Mouse (Mus musculus): ENCODE data around the gene Ap3m1. TPM values are rescaled to one million over a fixed set of nuclear protein-coding genes. Genes with fewer than 3 reads are reported as not detected.
A peak's percentile ranks its signal among the peaks of the same experiment; 100 is the strongest.

Ap3m1 gene
- polyA plus RNA-seq, 1 experiment from 2014 or later = 43.4 TPM

- H3K9ac ChIP-seq = no peak overlapping the region
- no peaks in the 10 kb centered on the region for H3K9me3 ChIP-seq (replicated peaks)
- no peak overlapping the region for H3K4me3 ChIP-seq
- 0 out of 2 replicates have a peak, but pooled peaks cover 5% of the 10 kb centered on the region for H3K36me3 ChIP-seq
- H3K27me3 ChIP-seq (replicated peaks) = no peaks in the 10 kb centered on the region
- ATAC-seq = no peak
- no peak overlapping the region for H3K27ac ChIP-seq
- no peak overlapping the region for H3K4me2 ChIP-seq
- 29% methylated on average over 1 of the region's 1 CpGs for WGBS (ENCODE audit: insufficient replicate concordance)
- H3K4me1 ChIP-seq = peaks cover 58% of the 10 kb centered on the region
These were observed 12.0 kb upstream of the Ap3m1 start for GRCm38 (mm10) chr14:21064321-21064720.

- Histone ChIP-seq H3K27me3 (replicated peaks) (no peaks in the 10 kb centered on the region), H3K36me3 (0 out of 2 replicates have a peak, but pooled peaks cover under 1% of the 10 kb centered on the region), H3K9me3 (replicated peaks) (no peaks in the 10 kb centered on the region), H3K9ac (0 out of 2 replicates have a peak overlapping the region, but pooled peaks have one; percentile 17), H3K4me2 (peak overlapping the region; percentile 31), H3K4me1 (peaks cover 61% of the 10 kb centered on the region), H3K27ac (peak overlapping the region; percentile 59), H3K4me3 (no peak overlapping the region)
- ATAC-seq = peak; percentile 56; the same call in 1 of the 2 replicates
- 45% methylated on average over 5 of the region's 5 CpGs for WGBS (ENCODE audit: insufficient replicate concordance)
These were observed 10.6 kb upstream of the Ap3m1 start for GRCm38 (mm10) chr14:21062766-21063513.

- WGBS (ENCODE audit: insufficient replicate concordance) = 66% methylated on average over 2 of the region's 2 CpGs
- Histone ChIP-seq H3K27ac (no peak overlapping the region), H3K4me3 (no peak overlapping the region), H3K4me2 (no peak overlapping the region), H3K4me1 (peaks cover 48% of the 10 kb centered on the region), H3K9me3 (replicated peaks) (no peaks in the 10 kb centered on the region), H3K27me3 (replicated peaks) (no peaks in the 10 kb centered on the region), H3K9ac (no peak overlapping the region), H3K36me3 (peaks cover 18% of the 10 kb centered on the region)
- ATAC-seq = no peak
These were observed 6.7 kb upstream of the Ap3m1 start for GRCm38 (mm10) chr14:21058972-21059371.

- peaks cover 21% of the 10 kb centered on the region for H3K36me3 ChIP-seq
- H3K27me3 ChIP-seq (replicated peaks) = no peaks in the 10 kb centered on the region
- H3K9ac ChIP-seq = peak overlapping the region; percentile 88; the same call in 1 of the 2 replicates
- no peak for ATAC-seq
- H3K4me2 ChIP-seq = peak overlapping the region; percentile 89
- no peak overlapping the region for H3K27ac ChIP-seq
- H3K4me3 ChIP-seq = peak overlapping the region; percentile 93
- peaks cover 6% of the 10 kb centered on the region; the same call in 1 of the 2 replicates for H3K9me3 ChIP-seq (replicated peaks)
- H3K4me1 ChIP-seq = peaks cover 31% of the 10 kb centered on the region
- 51% methylated on average over 7 of the region's 7 CpGs for WGBS (ENCODE audit: insufficient replicate concordance)
These were observed 1.3 kb upstream of the Ap3m1 start for GRCm38 (mm10) chr14:21053586-21053985.

DNA sequence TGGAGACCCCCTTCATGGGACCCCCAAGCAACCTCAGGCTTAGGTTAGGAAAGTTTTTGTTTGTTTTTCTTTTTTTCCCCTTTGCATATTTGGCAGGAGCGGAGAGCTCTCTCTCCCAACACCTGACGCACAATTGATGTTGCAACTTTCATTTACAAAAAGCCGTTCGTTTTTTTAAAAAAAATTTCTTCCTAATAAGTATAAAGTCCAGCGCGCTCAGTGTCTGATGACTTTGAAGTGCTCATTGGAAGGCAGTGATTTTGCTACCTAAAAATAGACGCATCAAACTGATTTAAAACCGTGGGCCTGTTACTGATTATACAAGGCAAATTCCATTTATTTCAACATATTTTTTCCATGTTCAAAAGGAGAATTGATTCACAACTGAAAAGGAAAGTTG lies 843 bp upstream of the Ap3m1 start:
- Histone ChIP-seq H3K4me1 (peaks cover 32% of the 10 kb centered on the region), H3K9ac (peak overlapping the region; percentile 88), H3K4me3 (peak overlapping the region; percentile 93), H3K36me3 (peaks cover 21% of the 10 kb centered on the region), H3K9me3 (replicated peaks) (peaks cover 6% of the 10 kb centered on the region; the same call in 1 of the 2 replicates), H3K27me3 (replicated peaks) (no peaks in the 10 kb centered on the region), H3K4me2 (peak overlapping the region; percentile 89), H3K27ac (peak overlapping the region; percentile 91)
- 7% methylated on average over 8 of the region's 8 CpGs for WGBS (ENCODE audit: insufficient replicate concordance)
- no peak for ATAC-seq

DNA sequence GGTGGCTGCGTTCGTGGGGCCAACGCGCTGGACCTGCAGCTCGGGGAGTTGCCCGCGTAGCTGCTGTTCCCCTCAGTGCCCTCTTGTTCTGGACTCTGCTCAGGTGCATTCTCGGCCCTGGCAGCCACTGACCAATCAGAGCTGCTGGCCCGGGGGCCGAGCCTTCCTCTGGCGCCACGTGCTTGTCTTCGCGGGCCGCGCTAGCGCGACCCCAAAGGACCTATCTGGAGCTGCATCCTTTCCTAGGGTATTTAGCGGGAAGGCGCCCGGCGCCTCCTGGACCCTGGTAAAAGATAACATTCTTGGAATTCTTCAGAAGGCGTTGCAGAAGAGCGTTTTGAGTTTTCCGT lies 448 bp upstream of the Ap3m1 start:
- H3K9me3 ChIP-seq (replicated peaks) = peaks cover 6% of the 10 kb centered on the region; the same call in 1 of the 2 replicates
- H3K9ac ChIP-seq = peak overlapping the region; percentile 88
- peaks cover 36% of the 10 kb centered on the region for H3K4me1 ChIP-seq
- H3K27ac ChIP-seq = peak overlapping the region; percentile 91
- peak overlapping the region; percentile 89 for H3K4me2 ChIP-seq
- peak overlapping the region; percentile 93 for H3K4me3 ChIP-seq
- peak; percentile 59 for ATAC-seq
- H3K27me3 ChIP-seq (replicated peaks) = no peaks in the 10 kb centered on the region
- under 1% methylated on average over 25 of the region's 25 CpGs for WGBS (ENCODE audit: insufficient replicate concordance)
- H3K36me3 ChIP-seq = peaks cover 21% of the 10 kb centered on the region

GRCm38 (mm10) chr14:21051380-21052111 lies 762 bp downstream of the Ap3m1 start:
- H3K9me3 ChIP-seq (replicated peaks) = peaks cover 6% of the 10 kb centered on the region; the same call in 1 of the 2 replicates
- H3K27me3 ChIP-seq (replicated peaks) = no peaks in the 10 kb centered on the region
- H3K4me3 ChIP-seq = peak overlapping the region; percentile 93
- H3K9ac ChIP-seq = peak overlapping the region; percentile 88
- H3K4me1 ChIP-seq = peaks cover 35% of the 10 kb centered on the region
- H3K36me3 ChIP-seq = peaks cover 15% of the 10 kb centered on the region
- 6% methylated on average over 28 of the region's 28 CpGs for WGBS (ENCODE audit: insufficient replicate concordance)
- peak; percentile 35 for ATAC-seq
- H3K27ac ChIP-seq = peak overlapping the region; percentile 91
- peak overlapping the region; percentile 89 for H3K4me2 ChIP-seq

- Histone ChIP-seq H3K4me3 (peak overlapping the region; percentile 93), H3K9me3 (replicated peaks) (peaks cover 6% of the 10 kb centered on the region; the same call in 1 of the 2 replicates), H3K4me2 (peak overlapping the region; percentile 89), H3K4me1 (peaks cover 35% of the 10 kb centered on the region), H3K27me3 (replicated peaks) (no peaks in the 10 kb centered on the region), H3K36me3 (peaks cover 14% of the 10 kb centered on the region; the same call in 1 of the 2 replicates), H3K9ac (no peak overlapping the region), H3K27ac (no peak overlapping the region)
- ATAC-seq = no peak
- WGBS (ENCODE audit: insufficient replicate concordance) = 58% methylated on average over 3 of the region's 3 CpGs
These were observed 1.6 kb downstream of the Ap3m1 start for GRCm38 (mm10) chr14:21050734-21051133.

GRCm38 (mm10) chr14:21048879-21049278 lies 3.4 kb downstream of the Ap3m1 start:
- ATAC-seq = no peak
- H3K9ac ChIP-seq = no peak overlapping the region
- H3K4me1 ChIP-seq = peaks cover 28% of the 10 kb centered on the region
- H3K27ac ChIP-seq = no peak overlapping the region
- H3K36me3 ChIP-seq = peaks cover 21% of the 10 kb centered on the region
- H3K27me3 ChIP-seq (replicated peaks) = no peaks in the 10 kb centered on the region
- H3K4me3 ChIP-seq = no peak overlapping the region
- peaks cover 6% of the 10 kb centered on the region; the same call in 1 of the 2 replicates for H3K9me3 ChIP-seq (replicated peaks)
- H3K4me2 ChIP-seq = no peak overlapping the region

- ATAC-seq = no peak
- Histone ChIP-seq H3K9me3 (replicated peaks) (peaks cover 6% of the 10 kb centered on the region; the same call in 1 of the 2 replicates), H3K36me3 (peaks cover 24% of the 10 kb centered on the region), H3K4me2 (no peak overlapping the region), H3K4me1 (peaks cover 17% of the 10 kb centered on the region), H3K9ac (no peak overlapping the region), H3K27me3 (replicated peaks) (no peaks in the 10 kb centered on the region), H3K4me3 (no peak overlapping the region), H3K27ac (no peak overlapping the region)
- 82% methylated on average over 2 of the region's 2 CpGs for WGBS (ENCODE audit: insufficient replicate concordance)
These were observed 4.5 kb downstream of the Ap3m1 start for GRCm38 (mm10) chr14:21047840-21048239.

DNA sequence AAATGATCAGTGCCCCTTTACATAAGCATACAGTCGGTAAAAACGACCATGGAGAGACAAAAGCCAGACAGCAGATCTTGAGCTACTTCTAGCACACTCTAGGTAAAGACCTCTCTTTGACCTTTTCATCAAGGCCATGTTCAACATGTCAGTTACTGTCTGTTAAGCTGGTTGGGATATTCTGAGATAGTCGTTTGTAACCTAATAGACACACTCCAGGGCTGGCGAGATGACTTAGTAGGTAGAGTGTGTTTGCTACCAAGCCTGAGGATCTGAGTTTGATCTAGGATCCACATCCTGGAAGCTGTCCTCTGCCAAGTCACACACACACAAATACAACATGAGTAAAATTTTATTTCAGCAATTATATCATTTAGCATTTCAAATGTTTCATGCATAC lies 12.7 kb downstream of the Ap3m1 start:
- Histone ChIP-seq H3K4me2 (no peak overlapping the region), H3K9me3 (replicated peaks) (no peaks in the 10 kb centered on the region), H3K9ac (no peak overlapping the region), H3K27ac (no peak overlapping the region), H3K36me3 (peaks cover 62% of the 10 kb centered on the region), H3K4me1 (peaks cover 11% of the 10 kb centered on the region; the same call in 1 of the 2 replicates), H3K4me3 (no peak overlapping the region), H3K27me3 (replicated peaks) (no peaks in the 10 kb centered on the region)
- ATAC-seq = no peak
- 80% methylated on average over 4 of the region's 4 CpGs for WGBS (ENCODE audit: insufficient replicate concordance)

- Histone ChIP-seq H3K27ac (no peak overlapping the region), H3K27me3 (replicated peaks) (no peaks in the 10 kb centered on the region), H3K9ac (no peak overlapping the region), H3K36me3 (peaks cover 63% of the 10 kb centered on the region), H3K4me2 (no peak overlapping the region), H3K4me1 (peaks cover 11% of the 10 kb centered on the region; the same call in 1 of the 2 replicates), H3K9me3 (replicated peaks) (no peaks in the 10 kb centered on the region), H3K4me3 (no peak overlapping the region)
- ATAC-seq = peak; percentile 61; the same call in 1 of the 2 replicates
- 68% methylated on average over 12 of the region's 12 CpGs for WGBS (ENCODE audit: insufficient replicate concordance)
These were observed 13.2 kb downstream of the Ap3m1 start for GRCm38 (mm10) chr14:21039077-21039476.

Measured in liver, embryonic 12.5 days (tissue).